Mouse (Mus musculus): Measurements from ENCODE around the gene Hscb. TPM values are rescaled to one million over a fixed set of nuclear protein-coding genes. Genes with fewer than 3 reads are reported as not detected.

Gene Hscb
- total RNA-seq (2023) = 10 to 100 TPM in 1 of 2 experiments, 1 to 10 TPM in 1; 8.8 to 13.1 TPM

GRCm38 (mm10) chr5:110839678-110840365 is at the start of gene Hscb, which contains the start of gene Chek2:
Gene Hscb, minus strand, starts transcription at chr5:110839777.
Gene Chek2, plus strand, starts transcription at chr5:110839979.

DNA sequence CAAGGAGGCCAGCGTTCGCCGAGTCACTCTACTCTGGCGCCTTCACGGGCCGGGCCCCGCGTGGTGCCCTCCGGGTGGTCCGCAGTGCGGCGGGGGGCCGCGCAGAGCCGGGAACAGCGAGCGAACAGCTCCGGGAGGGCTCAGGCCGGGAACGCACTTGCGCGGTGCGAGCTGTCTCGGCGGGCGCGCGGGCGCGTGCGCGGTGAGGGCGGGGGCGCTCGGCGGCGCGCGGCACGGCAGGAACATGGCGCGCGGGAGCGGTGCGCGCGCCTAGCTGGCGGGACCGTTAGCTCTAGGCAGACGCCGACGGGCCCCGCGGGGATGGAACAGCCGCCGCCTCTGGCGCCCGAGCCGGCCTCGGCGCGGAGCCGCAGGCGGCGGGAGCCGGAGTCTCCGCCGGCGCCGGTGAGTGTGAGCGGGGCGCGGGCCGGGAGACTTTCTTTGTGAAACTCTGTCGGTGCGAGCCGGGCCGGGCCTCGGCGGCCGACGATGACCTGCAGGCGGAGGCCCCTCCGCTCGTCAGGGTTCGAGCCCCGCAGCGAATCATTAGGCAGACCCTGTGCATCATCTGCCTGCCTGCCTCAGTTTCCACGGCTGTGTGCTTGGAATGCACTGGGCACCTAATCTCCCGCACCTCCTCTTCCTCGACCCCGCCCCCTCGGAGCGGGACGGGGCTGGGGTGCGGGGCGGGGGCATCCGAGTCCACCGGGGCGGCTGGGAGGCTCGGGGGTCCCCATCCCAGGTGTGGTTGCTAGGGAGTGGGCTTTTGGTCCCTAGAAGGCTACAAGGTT is 40.2 kb upstream of the Hscb start, which contains the start of gene Ttc28:
TSS of gene Ttc28 (plus strand) at position 220 of the 791 bp plus-strand sequence.

DNA sequence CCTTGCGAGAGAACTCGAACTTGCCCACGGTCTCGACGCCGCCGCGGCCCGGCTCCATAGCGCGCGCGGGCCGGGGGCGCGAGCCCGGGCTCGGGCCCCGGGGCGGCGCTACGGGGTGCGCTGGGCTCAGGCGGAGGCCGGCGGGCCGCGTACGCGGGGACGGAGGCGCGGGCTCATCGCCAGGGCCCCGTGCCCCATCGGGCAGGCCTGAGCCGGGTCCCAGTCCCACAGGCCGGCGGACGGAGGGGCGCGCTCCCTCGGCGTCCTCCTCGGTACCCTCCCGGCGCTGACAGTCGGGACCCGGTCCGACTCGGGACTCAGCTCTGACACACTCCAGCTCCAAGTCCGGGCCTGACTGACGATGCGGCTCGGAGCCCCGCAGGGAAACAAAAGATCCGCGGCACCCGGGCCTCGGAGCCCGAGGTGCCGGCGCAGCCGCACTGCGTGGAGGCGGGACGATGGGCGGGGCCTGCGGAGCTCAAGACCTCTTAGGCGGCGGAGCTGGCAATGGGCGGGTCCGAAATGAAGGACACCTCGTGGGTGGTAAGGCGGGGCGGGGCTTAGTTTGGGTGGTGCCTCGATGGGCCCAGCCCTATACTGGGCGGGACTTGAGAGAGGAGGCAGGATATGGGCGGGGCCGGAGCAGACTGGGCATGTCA is 29.8 kb downstream of the Hscb start, which contains the start of gene Ulk1:
TSS of gene Ulk1 (minus strand) at position 431 of the 659 bp plus-strand sequence.

GRCm38 (mm10) chr5:110779998-110780760 is 59.4 kb downstream of the Hscb start, which contains the start of gene Pus1:
Gene Pus1, minus strand, starts transcription at chr5:110780659.

Other genes starting within 250 kb of the Hscb start
- 10 to 100 TPM; 24.5 to 25.0 TPM for gene Noc4l, start 186.4 kb downstream of the Hscb start, total RNA-seq (2023)
- gene Ddx51, start 186.3 kb downstream of the Hscb start, total RNA-seq (2023) = 10 to 100 TPM; 15.0 to 23.7 TPM
- gene Ep400, start 69.1 kb downstream of the Hscb start, total RNA-seq (2023) = 100 to 1,000 TPM; 105 to 115 TPM
- 10 to 100 TPM; 11.1 to 15.6 TPM for gene Pus1, start 59.1 kb downstream of the Hscb start, total RNA-seq (2023)
- gene Ulk1, start 29.7 kb downstream of the Hscb start, total RNA-seq (2023) = 100 to 1,000 TPM in 1 of 2 experiments, 10 to 100 TPM in 1; 90.6 to 100 TPM
- 10 to 100 TPM in 1 of 2 experiments, 1 to 10 TPM in 1; 9.7 to 12.7 TPM for gene Chek2, start 202 bp upstream of the Hscb start, total RNA-seq (2023)
- gene Ttc28, start 40.0 kb upstream of the Hscb start, total RNA-seq (2023) = 1 to 10 TPM in 1 of 2 experiments, under 1 TPM in 1; 0.73 to 1.6 TPM

All from neutrophil, adult 59 days (primary cell).